Mouse (Mus musculus): ENCODE measurements around the gene Pgr.

GRCm38 (mm10) chr9:8977775-8978174 is 78.1 kb downstream of the Pgr start:
- no peak for TF ChIP-seq POLR2A (IDR thresholded peaks at IDR 0.05; ENCODE audit: low read depth, low read length)
- no peak for TF ChIP-seq CTCF (conservative IDR thresholded peaks at IDR 0.05; ENCODE audit: insufficient read depth, insufficient read length, low read depth, low read length)
